Mouse (Mus musculus) CH12.LX (cell line): ENCODE data around the gene Arhgap6.

Source experiments
- EP300 ChIP-seq: IDR thresholded peaks from 2 replicates; pipeline ENCODE4 v1.6.1; 2011; ENCODE audit warnings: low read length, improper control_type of control experiment
- ETS1 ChIP-seq: conservative IDR thresholded peaks from 2 replicates; pipeline ENCODE4 v1.6.1; 2012; ENCODE audit warnings: low read depth, mild to moderate bottlenecking, inconsistent platforms, low read length, improper control_type of control experiment, moderate library complexity
- HCFC1 ChIP-seq: IDR thresholded peaks from 2 replicates; pipeline ENCODE4 v1.6.1; 2012; ENCODE audit warnings: low read depth, mild to moderate bottlenecking, inconsistent platforms, low read length, improper control_type of control experiment
- JUND ChIP-seq: conservative IDR thresholded peaks from 2 replicates; pipeline ENCODE4 v1.6.1; 2011; ENCODE audit warnings: low read depth, low read length, improper control_type of control experiment
- MAX ChIP-seq: IDR thresholded peaks from 2 replicates; pipeline ENCODE4 v1.6.1; 2011; ENCODE audit warnings: low read length, improper control_type of control experiment
- NELFE ChIP-seq: IDR thresholded peaks from 2 replicates; pipeline ENCODE4 v1.6.1; 2011; ENCODE audit warnings: low read depth, low read length, improper control_type of control experiment
- POLR2A ChIP-seq: IDR thresholded peaks from 2 replicates; pipeline ENCODE4 v1.6.1; 2011; ENCODE audit warnings: low read depth, mild to moderate bottlenecking, improper control_type of control experiment, low read length
- SIN3A ChIP-seq: IDR thresholded peaks from 2 replicates; pipeline ENCODE4 v1.6.1; 2012; ENCODE audit warnings: low read length, improper control_type of control experiment, inconsistent platforms
- TCF12 ChIP-seq: IDR thresholded peaks from 2 replicates; pipeline ENCODE4 v1.6.1; 2014; ENCODE audit warnings: low read depth, mild to moderate bottlenecking, inconsistent platforms, low read length, improper control_type of control experiment

DNA sequence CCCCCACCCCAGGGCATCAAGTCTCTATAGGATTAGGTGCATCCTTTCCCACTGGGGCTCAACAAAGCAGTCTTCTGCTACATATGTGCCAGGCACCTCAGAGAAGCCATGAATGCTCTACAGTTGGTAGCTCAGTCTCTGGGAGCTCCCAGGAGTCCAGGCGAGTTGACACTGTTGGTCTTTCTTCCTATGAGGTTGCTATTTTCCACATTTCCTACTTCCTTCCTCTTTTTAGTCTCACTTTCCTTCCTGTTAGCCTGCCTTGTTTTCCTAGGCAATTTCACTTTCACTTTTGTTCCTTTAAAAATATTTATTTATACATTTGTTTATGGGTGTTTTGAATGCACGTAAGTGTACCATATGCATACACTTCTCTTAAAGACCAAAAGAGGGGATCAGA is 29.3 kb downstream of the Arhgap6 start:
- TF ChIP-seq JUND (no peak), POLR2A (no peak), ETS1 (no peak), SIN3A (no peak), NELFE (no peak), HCFC1 (no peak), TCF12 (no peak), MAX (no peak), EP300 (no peak)
